Mouse (Mus musculus) adrenal gland, postnatal 0 days (tissue): ENCODE results near the gene Lrba. TPM values are rescaled to one million over a fixed set of nuclear protein-coding genes. Genes with fewer than 3 reads are reported as not detected.

Experiments
- polyA plus RNA-seq: library from polyadenylated mRNA; unstranded; fragments of >200 nt; fragmentation: Nextera tagmentation; extraction: Ambion mirVana; gene quantifications from 2 replicates; pipeline ENCODE4 v1.2.1, GENCODE M21; 2015

Gene Lrba
- 1.9 and 3.8 TPM in 2 replicates for polyA plus RNA-seq

DNA sequence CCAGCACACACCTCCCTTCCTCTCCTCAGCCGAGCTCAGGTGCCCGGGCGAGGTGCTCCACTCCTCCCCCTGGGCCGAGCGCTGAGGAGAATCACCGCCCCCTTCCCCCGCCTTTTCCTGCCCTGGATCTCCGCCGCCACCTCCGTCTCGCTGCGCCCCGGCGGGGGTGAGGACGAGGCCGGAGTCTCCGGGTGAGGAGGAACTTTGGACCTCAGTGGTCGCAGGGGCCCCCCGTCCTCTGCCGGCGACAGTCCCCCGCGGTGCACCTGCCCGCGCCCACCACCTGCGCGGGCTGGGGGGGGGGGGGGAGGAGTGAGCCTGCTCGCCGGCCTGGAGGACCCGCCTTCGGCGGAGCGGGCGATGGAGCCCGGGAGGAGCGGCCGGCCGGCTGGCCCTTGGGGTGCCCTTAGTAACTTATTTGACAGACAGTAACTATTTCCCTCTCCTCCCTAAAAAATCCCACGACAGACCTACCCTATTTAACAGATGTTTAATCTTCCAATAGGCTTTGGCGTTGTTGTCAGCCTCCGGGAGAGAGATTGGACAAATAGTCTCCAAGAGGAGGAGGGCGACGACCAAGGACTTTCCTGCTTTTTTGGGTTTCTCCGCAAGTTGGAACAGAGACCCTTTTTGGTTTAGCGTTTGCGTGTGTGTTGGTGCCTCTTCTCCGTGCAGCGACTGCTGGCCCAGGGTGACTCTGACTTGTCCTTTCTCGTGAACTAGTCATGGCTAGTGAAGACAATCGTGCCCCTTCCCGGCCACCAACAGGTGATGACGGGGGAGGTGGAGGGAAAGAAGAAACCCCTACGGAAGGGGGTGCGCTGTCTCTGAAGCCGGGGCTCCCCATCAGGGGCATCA is at the start of gene Lrba:
TSS of gene Lrba (plus strand) at position 117 of the 858 bp plus-strand sequence.

GRCm38 (mm10) chr3:86548091-86549015 is 323.9 kb downstream of the Lrba start, which contains the start of gene Mab21l2:
TSS of gene Mab21l2 (minus strand) at chr3:86548629.

Other genes with a start within 250 kb of the Lrba start
- not detected in 2 replicates for gene Prss48, start 222.2 kb upstream of the Lrba start, polyA plus RNA-seq
- 1,418 and 1,749 TPM in 2 replicates for gene Rps3a1, start 82.0 kb upstream of the Lrba start, polyA plus RNA-seq